Mouse (Mus musculus) subcutaneous adipose tissue, adult 2 months (tissue): Measurements from ENCODE around the gene 1700057G04Rik. TPM values are rescaled to one million over a fixed set of nuclear protein-coding genes. Genes with fewer than 3 reads are reported as not detected.

Experiments used
- polyA plus RNA-seq: library from polyadenylated mRNA; depleted of rRNA; stranded (reverse); fragments of >200 nt; gene quantifications from 2 replicates; pipeline ENCODE4 v1.2.3, GENCODE M21; 2012; ENCODE audit warnings: low replicate concordance; rRNA removed

The 1700057G04Rik gene
- polyA plus RNA-seq: not detected in 2 replicates

GRCm38 (mm10) chr9:92309077-92309476, at the start of gene 1700057G04Rik:
1700057G04Rik (plus strand) TSS chr9:92309377.

GRCm38 (mm10) chr9:92275486-92276207, 33.5 kb upstream of the 1700057G04Rik start, which contains the start of gene Plscr2:
Plscr2 (plus strand) TSS chr9:92275602.

Other genes with a start within 250 kb of the 1700057G04Rik start
- not detected in 2 replicates for gene Plscr5, start 116.4 kb upstream of the 1700057G04Rik start, polyA plus RNA-seq
- gene Plscr1, start 59.6 kb upstream of the 1700057G04Rik start, polyA plus RNA-seq: 2.8 and 14.5 TPM in 2 replicates
- 5.1 and 5.8 TPM in 2 replicates for gene Plscr2, start 33.8 kb upstream of the 1700057G04Rik start, polyA plus RNA-seq
- 17.2 and 23.4 TPM in 2 replicates for gene Plscr4, start 148.0 kb downstream of the 1700057G04Rik start, polyA plus RNA-seq
- 4.9 and 31.0 TPM in 2 replicates for gene Plod2, start 232.8 kb downstream of the 1700057G04Rik start, polyA plus RNA-seq